Mouse (Mus musculus) heart, postnatal 0 days (tissue): ENCODE measurements around the gene Flvcr1. TPM values are rescaled to one million over a fixed set of nuclear protein-coding genes. Genes with fewer than 3 reads are reported as not detected.
"Not testable (repeated sequence)": the region's sequence is repeated elsewhere in the genome, so short reads cannot be mapped to it uniquely, and the experiment has no call there.

ENCODE experiments used
- ATAC-seq: fragments of 200-750 bp; cut with Nextera tagmentation; 2 replicates; pipeline ENCODE4 v1.8.0; 2017; ENCODE audit warnings: low read depth, moderate number of reproducible peaks, moderate library complexity; ENCODE audit not compliant: insufficient read depth
- DNase-seq: peaks from one replicate; pipeline ENCODE4 v3.0.0-alpha.2; 2016; ENCODE audit warnings: low spot score
- H3K27ac ChIP-seq: fragments of 300-500 bp; sonication (generic); 2 replicates; pipeline ENCODE4 v1.5.1; 2014; ENCODE audit warnings: low read depth, mild to moderate bottlenecking
- H3K27me3 ChIP-seq: fragments of 300-500 bp; sonication (generic); 2 replicates; pipeline ENCODE4 v1.6.1; 2014; ENCODE audit warnings: low read length, mixed read lengths; ENCODE audit not compliant: control insufficient read depth, insufficient read depth
- H3K36me3 ChIP-seq: fragments of 300-500 bp; sonication (generic); replicated peaks from 2 replicates; pipeline ENCODE4 v1.6.1; 2014; ENCODE audit warnings: low read length, mixed read lengths; ENCODE audit not compliant: control insufficient read depth, insufficient read depth
- H3K4me1 ChIP-seq: fragments of 300-500 bp; sonication (generic); 2 replicates; pipeline ENCODE4 v1.6.1; 2014; ENCODE audit warnings: antibody characterized with exemption; ENCODE audit not compliant: control insufficient read depth, insufficient read depth
- H3K4me2 ChIP-seq: fragments of 300-500 bp; sonication (generic); 2 replicates; pipeline ENCODE4 v1.6.1; 2014; ENCODE audit warnings: low read depth, mild to moderate bottlenecking, low read length, moderate library complexity
- H3K4me3 ChIP-seq: fragments of 300-500 bp; sonication (generic); 2 replicates; pipeline ENCODE4 v1.5.1; 2014; ENCODE audit warnings: low read depth, low read length
- H3K9ac ChIP-seq: fragments of 300-500 bp; sonication (generic); replicated peaks from 2 replicates; pipeline ENCODE4 v1.6.1; 2014; ENCODE audit warnings: low read depth, low read length, mixed read lengths
- H3K9me3 ChIP-seq: fragments of 300-500 bp; sonication (generic); replicated peaks from 2 replicates; pipeline ENCODE4 v1.6.1; 2016; ENCODE audit warnings: low read length; ENCODE audit not compliant: control insufficient read depth
- CTCF ChIP-seq: IDR thresholded peaks from 2 replicates; pipeline ENCODE4 v1.5.1; 2016; ENCODE audit warnings: antibody characterized with exemption, control low read depth, low read depth
- EP300 ChIP-seq: IDR thresholded peaks from 2 replicates; pipeline ENCODE4 v1.6.1; 2016; ENCODE audit warnings: antibody characterized with exemption, low read depth
- WGBS: fragments of 180-500 bp; shearing (Covaris S2); extraction: QIAGEN DNeasy Blood & Tissue Kit; methylation state at CpG from one replicate; pipeline ENCODE4 v1.1.7; 2014; 5-methylcytosine and 5-hydroxymethylcytosine counted together
- polyA plus RNA-seq: library from polyadenylated mRNA; unstranded; fragments of >200 nt; fragmentation: Nextera tagmentation; extraction: Ambion mirVana; gene quantifications from 2 replicates; pipeline ENCODE4 v1.2.1, GENCODE M21; 2015
- total RNA-seq: library from RNA; depleted of rRNA; stranded (reverse); fragments of >200 nt; gene quantifications from 2 replicates; pipeline ENCODE4 v1.2.3, GENCODE M21; 2014; ENCODE audit warnings: low replicate concordance

The Flvcr1 gene
- total and polyA plus RNA-seq, 2 experiments from 2014 or later: 2.4 to 5.2 TPM

- Histone ChIP-seq H3K9me3 (no peaks in the 10 kb centered on the region), H3K4me2 (no peak overlapping the region), H3K4me1 (no peaks in the 10 kb centered on the region), H3K27me3 (no peaks in the 10 kb centered on the region), H3K4me3 (no peak overlapping the region), H3K36me3 (no peaks in the 10 kb centered on the region), H3K27ac (no peak overlapping the region), H3K9ac (no peak overlapping the region)
- no peak for TF ChIP-seq EP300
- TF ChIP-seq CTCF: no peak
- DNase-seq (no peak), ATAC-seq (no peak)
- 84% methylated on average over 4 of the region's 4 CpGs for WGBS
Observed at GRCm38 (mm10) chr1:191037999-191038398, 12.0 kb upstream of the Flvcr1 start.

GRCm38 (mm10) chr1:191036554-191037334 lies 10.8 kb upstream of the Flvcr1 start, which contains the start of gene Spata45:
Gene Spata45, plus strand, starts transcription at chr1:191036639.
- Histone ChIP-seq H3K27me3 (no peaks in the 10 kb centered on the region), H3K4me3 (no peak within 1 kb of the TSS), H3K9ac (no peak within 1 kb of the TSS), H3K9me3 (no peaks in the 10 kb centered on the region), H3K4me1 (no peaks in the 10 kb centered on the region), H3K36me3 (no peaks in the 10 kb centered on the region), H3K4me2 (no peak within 1 kb of the TSS), H3K27ac (no peak within 1 kb of the TSS)
- DNase-seq (no peak), ATAC-seq (no peak)
- TF ChIP-seq EP300 (no peak), CTCF (no peak)
- 59% methylated on average over 6 of the region's 6 CpGs for WGBS

GRCm38 (mm10) chr1:191035649-191036048 lies 9.7 kb upstream of the Flvcr1 start:
- Histone ChIP-seq H3K27me3 (no peaks in the 10 kb centered on the region), H3K4me1 (no peaks in the 10 kb centered on the region), H3K27ac (no peak overlapping the region), H3K9me3 (no peaks in the 10 kb centered on the region), H3K4me2 (no peak overlapping the region), H3K9ac (no peak overlapping the region), H3K36me3 (no peaks in the 10 kb centered on the region), H3K4me3 (no peak overlapping the region)
- TF ChIP-seq EP300: no peak
- ATAC-seq (no peak), DNase-seq (no peak)
- WGBS: 36% methylated on average over 4 of the region's 4 CpGs

- 57% methylated on average over 6 of the region's 6 CpGs for WGBS
- H3K4me3 ChIP-seq, H3K4me2 ChIP-seq, ATAC-seq, H3K27ac ChIP-seq, H3K4me1 ChIP-seq, H3K36me3 ChIP-seq, H3K9me3 ChIP-seq, H3K9ac ChIP-seq, H3K27me3 ChIP-seq, DNase-seq: not testable (repeated sequence)
Observed at GRCm38 (mm10) chr1:191030922-191031425, 5.0 kb upstream of the Flvcr1 start.

GRCm38 (mm10) chr1:191030182-191030581 lies 4.2 kb upstream of the Flvcr1 start:
- no peaks in the 10 kb centered on the region for H3K27me3 ChIP-seq
- TF ChIP-seq EP300 (no peak), CTCF (no peak)
- no peak overlapping the region for H3K9ac ChIP-seq
- peaks cover 9% of the 10 kb centered on the region; the same call in 1 of the 2 replicates for H3K4me1 ChIP-seq
- DNase-seq: no peak
- no peaks in the 10 kb centered on the region for H3K9me3 ChIP-seq
- no peaks in the 10 kb centered on the region for H3K36me3 ChIP-seq
- no peak overlapping the region for H3K4me2 ChIP-seq
- 61% methylated on average over 10 of the region's 10 CpGs for WGBS
- ATAC-seq: no peak
- H3K4me3 ChIP-seq: no peak overlapping the region
- H3K27ac ChIP-seq: no peak overlapping the region
